Comparison of ENCODE assay signal across 7 mouse cellular contexts in the genomic region with DNA sequence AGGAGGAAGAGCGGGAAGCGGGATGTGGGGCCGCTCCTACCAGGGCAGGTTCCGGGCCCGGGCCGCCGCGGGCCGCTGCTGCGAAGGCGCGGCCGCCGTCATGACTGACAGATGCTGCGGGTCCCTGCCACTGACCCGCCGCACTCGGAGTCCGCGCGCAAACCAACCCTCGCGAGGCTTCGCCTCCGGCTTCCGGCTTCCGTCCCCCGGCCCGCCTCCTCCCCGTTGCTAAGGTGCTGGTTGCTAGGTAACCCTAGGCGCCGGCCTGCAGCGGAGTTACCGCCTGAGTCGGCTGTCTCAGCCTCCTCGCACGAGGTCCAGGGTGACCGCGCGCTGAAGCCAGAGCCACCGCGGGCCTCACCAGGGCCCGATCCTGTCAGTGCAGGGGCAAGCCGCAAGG. TPM values are rescaled to one million over a fixed set of nuclear protein-coding genes. Genes with fewer than 3 reads are reported as not detected.
DNase-seq lines count a peak whose midpoint lies in the region; ATAC-seq and TF ChIP-seq lines count a peak whose summit lies in the region.

A gene (minus strand): TSS at position 171 of the 400 bp plus-strand sequence.

- H3K9ac ChIP-seq in intestine, postnatal 0 days (ENCODE audit: low read depth, low read length): peak within 1 kb of the TSS; percentile 58
- H3K9ac ChIP-seq in midbrain, embryonic 12.5 days (replicated peaks): peak within 1 kb of the TSS; percentile 73

- no peaks in the 10 kb centered on the region for H3K27me3 ChIP-seq in intestine, postnatal 0 days (replicated peaks; ENCODE audit: control insufficient read depth, insufficient read depth, low read length)
- H3K27me3 ChIP-seq in midbrain, embryonic 12.5 days: no peaks in the 10 kb centered on the region
- no peaks in the 10 kb centered on the region for H3K27me3 ChIP-seq in small intestine, adult 2 months (ENCODE audit: control insufficient read depth, insufficient read depth, low read length)

- peak; percentile 97 for ATAC-seq in intestine, postnatal 0 days
- ATAC-seq in midbrain, embryonic 12.5 days (ENCODE audit: low FRiP score, low read depth): peak; percentile 98

- TF ChIP-seq CTCF in intestine, postnatal 0 days (IDR thresholded peaks at IDR 0.05; ENCODE audit: low read depth): no peak
- no peak for TF ChIP-seq CTCF in small intestine, adult 2 months (IDR thresholded peaks at IDR 0.05; ENCODE audit: extremely low read depth, insufficient read length, insufficient replicate concordance, low read depth, low read length)

- H3K27ac ChIP-seq in intestine, postnatal 0 days (ENCODE audit: low read depth, low read length): peak within 1 kb of the TSS; percentile 31
- peak within 1 kb of the TSS; percentile 58 for H3K27ac ChIP-seq in midbrain, embryonic 12.5 days (replicated peaks)
- H3K27ac ChIP-seq in small intestine, adult 2 months (ENCODE audit: insufficient read depth, low read depth, low read length): no peak within 1 kb of the TSS

- 0% methylated on average over 42 of the region's 44 CpGs for WGBS in intestine, postnatal 0 days
- WGBS in midbrain, embryonic 12.5 days: under 1% methylated on average over 43 of the region's 44 CpGs
- under 1% methylated on average over 44 of the region's 44 CpGs for WGBS in small intestine, adult 2 months

- H3K4me1 ChIP-seq in intestine, postnatal 0 days (replicated peaks; ENCODE audit: control insufficient read depth, insufficient read depth, low read length): peaks cover 4% of the 10 kb centered on the region; the same call in 1 of the 2 replicates
- H3K4me1 ChIP-seq in midbrain, embryonic 12.5 days: peaks cover 17% of the 10 kb centered on the region
- peaks cover 3% of the 10 kb centered on the region for H3K4me1 ChIP-seq in small intestine, adult 2 months (ENCODE audit: control insufficient read depth, insufficient read depth, insufficient read length, low read length)

- H3K4me3 ChIP-seq in intestine, postnatal 0 days (ENCODE audit: low read depth, low read length): peak within 1 kb of the TSS; percentile 61
- peak within 1 kb of the TSS; percentile 72 for H3K4me3 ChIP-seq in midbrain, embryonic 12.5 days
- peak within 1 kb of the TSS; percentile 84 for H3K4me3 ChIP-seq in small intestine, adult 2 months (ENCODE audit: low read depth, low read length)

- peak within 1 kb of the TSS; percentile 80 for H3K4me2 ChIP-seq in intestine, postnatal 0 days (replicated peaks; ENCODE audit: low read depth)
- H3K4me2 ChIP-seq in midbrain, embryonic 12.5 days (replicated peaks): peak within 1 kb of the TSS; percentile 64

- peaks cover 17% of the 10 kb centered on the region; the same call in 1 of the 2 replicates for H3K36me3 ChIP-seq in intestine, postnatal 0 days (ENCODE audit: control insufficient read depth, insufficient read depth)
- H3K36me3 ChIP-seq in midbrain, embryonic 12.5 days: peaks cover 18% of the 10 kb centered on the region
- H3K36me3 ChIP-seq in small intestine, adult 2 months (ENCODE audit: control insufficient read depth, insufficient read depth, low read length): peaks cover 5% of the 10 kb centered on the region; the same call in 1 of the 2 replicates

- DNase-seq in adrenal gland, adult 8-10 months: peak; percentile 94
- DNase-seq in embryo, embryonic 9.5 days (ENCODE audit: extremely low spot score): peak; percentile 96
- peak; percentile 31 for DNase-seq in gonadal fat pad, adult 2 months (ENCODE audit: low read depth)
- DNase-seq in left cerebral cortex, postnatal 4 days: peak; percentile 97

- intact Hi-C loops in left cerebral cortex, postnatal 4 days (cut with DNase I): no loop called here

- peak; percentile 57; the same call in 1 of the 2 replicates for TF ChIP-seq POLR2A in small intestine, adult 2 months (IDR thresholded peaks at IDR 0.05; ENCODE audit: low read depth, low read length)

- 0 out of 2 replicates have a peak, but pooled peaks cover 5% of the 10 kb centered on the region for H3K9me3 ChIP-seq in intestine, postnatal 0 days (ENCODE audit: control insufficient read depth)
- H3K9me3 ChIP-seq in midbrain, embryonic 12.5 days: 0 out of 2 replicates have a peak, but pooled peaks cover 4% of the 10 kb centered on the region

RNA-seq across cellular contexts. Expression of the gene that starts here (rescaled TPM):
- 10 to 100 TPM in 2 of 4 experiments, 1 to 10 TPM in 2; 8.8 to 12.1 (median 9.8) TPM for total RNA-seq in adrenal gland, adult 8-10 months (2022)
- 18.5 and 19.8 TPM in 2 replicates for polyA plus RNA-seq in gonadal fat pad, adult 2 months (2012; rRNA removed)
- 29.1 and 29.9 TPM in 2 replicates for polyA plus RNA-seq in intestine, postnatal 0 days (2015; fragmentation: Nextera tagmentation; extraction: Ambion mirVana)
- 10 to 100 TPM; 20.2 to 26.4 TPM for total RNA-seq in left cerebral cortex, postnatal 4 days (2021)
- 72.9 and 79.5 TPM in 2 replicates for polyA plus RNA-seq in midbrain, embryonic 12.5 days (2016; fragmentation: Nextera tagmentation; extraction: Ambion mirVana)
- 8.5 and 20.8 TPM in 2 replicates for polyA plus RNA-seq in small intestine, adult 2 months (2012; rRNA removed)

Comparison
In these comparisons a context has a peak if more than half of its experiments do, and no peak if none do; other contexts are left out.
1. DNase-seq: peak in every context shown above with its lines; median percentile 97 in left cerebral cortex, postnatal 4 days; 96 in embryo, embryonic 9.5 days; 94 in adrenal gland, adult 8-10 months; 31 in gonadal fat pad, adult 2 months.